Mouse (Mus musculus) adrenal gland, adult 8-10 months (tissue): ENCODE measurements around the gene Prrt2. TPM values are rescaled to one million over a fixed set of nuclear protein-coding genes. Genes with fewer than 3 reads are reported as not detected.
A peak's percentile ranks its signal among the peaks of the same experiment; 100 is the strongest.

ENCODE experiments used
- DNase-seq: peaks from one replicate; pipeline ENCODE4 v3.0.0; 2022
- total RNA-seq, 4 experiments: library from RNA; stranded (reverse); gene quantifications; 2 replicates each; pipeline ENCODE4 v1.2.4; 2022

Prrt2 gene
- total RNA-seq, 4 experiments from 2014 or later, result 2.4 to 8.7 (median 6.4) TPM

GRCm38 (mm10) chr7:127020031-127020430, 980 bp downstream of the Prrt2 start:
- DNase-seq, result no peak

GRCm38 (mm10) chr7:127019306-127019960, 1.6 kb downstream of the Prrt2 start:
- no peak for DNase-seq

- peak; percentile 30 for DNase-seq
Observed at GRCm38 (mm10) chr7:127018416-127019305, 2.4 kb downstream of the Prrt2 start.

GRCm38 (mm10) chr7:127017950-127018345, 3.1 kb downstream of the Prrt2 start:
- DNase-seq, result no peak

- DNase-seq, result peak; percentile 96
Observed at GRCm38 (mm10) chr7:127016971-127017949, 3.8 kb downstream of the Prrt2 start, which contains the start of gene Pagr1a. Gene Pagr1a (minus strand): TSS chr7:127017352.

- DNase-seq, result no peak
Observed at GRCm38 (mm10) chr7:127016486-127016938, 4.5 kb downstream of the Prrt2 start.

GRCm38 (mm10) chr7:127016481-127016485, 4.7 kb downstream of the Prrt2 start, which contains the start of gene Pagr1b:
Gene Pagr1b (minus strand): TSS chr7:127016484.
- no peak for DNase-seq

GRCm38 (mm10) chr7:127016081-127016480, 4.9 kb downstream of the Prrt2 start:
- peak; percentile 70 for DNase-seq

GRCm38 (mm10) chr7:127014993-127015392, 6.0 kb downstream of the Prrt2 start:
- no peak for DNase-seq

- peak; percentile 75 for DNase-seq
Observed at GRCm38 (mm10) chr7:127014320-127014719, 6.7 kb downstream of the Prrt2 start, which contains the start of gene Mvp. Gene Mvp (minus strand): TSS chr7:127014621.

GRCm38 (mm10) chr7:127013385-127013784, 7.6 kb downstream of the Prrt2 start:
- no peak for DNase-seq

GRCm38 (mm10) chr7:127012845-127013244, 8.2 kb downstream of the Prrt2 start:
- DNase-seq, result no peak

- DNase-seq, result no peak
Observed at GRCm38 (mm10) chr7:127012374-127012773, 8.6 kb downstream of the Prrt2 start.

GRCm38 (mm10) chr7:127011717-127012116, 9.3 kb downstream of the Prrt2 start:
- DNase-seq, result no peak

- no peak for DNase-seq
Observed at GRCm38 (mm10) chr7:127011051-127011450, 10.0 kb downstream of the Prrt2 start.

- DNase-seq, result no peak
Observed at GRCm38 (mm10) chr7:127009307-127010085, 11.5 kb downstream of the Prrt2 start.

- DNase-seq, result peak; percentile 66
Observed at GRCm38 (mm10) chr7:127008239-127009019, 12.6 kb downstream of the Prrt2 start.

- no peak for DNase-seq
Observed at GRCm38 (mm10) chr7:127007313-127008024, 13.5 kb downstream of the Prrt2 start.

- no peak for DNase-seq
Observed at GRCm38 (mm10) chr7:127004122-127004875, 16.7 kb downstream of the Prrt2 start.

GRCm38 (mm10) chr7:127003620-127004019, 17.4 kb downstream of the Prrt2 start:
- no peak for DNase-seq
